Mouse (Mus musculus) cortical plate, adult 2 months (tissue): Measurements from ENCODE around the gene Suds3.
A peak's percentile ranks its signal among the peaks of the same experiment; 100 is the strongest.

Experiments used
- CTCF ChIP-seq: fragments of 200-500 bp; IDR thresholded peaks from 2 replicates; pipeline ENCODE4 v1.5.1; 2011; ENCODE audit warnings: mild to moderate bottlenecking, control low read depth, low read length; ENCODE audit not compliant: insufficient read depth; ENCODE audit errors: extremely low read depth
- POLR2A ChIP-seq: fragments of 200-500 bp; IDR thresholded peaks from 2 replicates; pipeline ENCODE4 v1.6.1; 2011; ENCODE audit warnings: mild to moderate bottlenecking, low read length, control low read depth; ENCODE audit not compliant: insufficient read depth; ENCODE audit errors: extremely low read depth

DNA sequence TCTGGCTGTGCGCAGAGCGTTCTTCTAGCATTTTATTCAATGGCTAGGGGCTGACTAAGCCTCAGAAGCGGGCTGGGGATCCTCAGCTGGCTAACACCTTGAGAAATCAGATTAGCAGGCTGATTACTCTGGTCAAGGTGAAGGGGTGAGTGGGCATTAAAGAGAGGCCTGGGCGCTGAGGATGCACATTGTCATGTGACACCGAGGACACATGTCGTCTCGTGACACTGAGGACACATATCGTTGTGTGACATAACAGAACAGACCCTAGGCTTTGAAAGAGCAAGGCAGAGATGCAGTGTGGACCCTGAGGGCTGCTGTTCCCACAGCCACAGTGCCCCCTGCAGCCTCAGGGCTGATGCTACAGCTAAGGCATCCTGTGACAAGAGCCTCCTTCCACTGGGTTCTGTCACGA lies 27.8 kb upstream of the Suds3 start:
- TF ChIP-seq CTCF (peak; percentile 76), POLR2A (no peak)
